Mouse (Mus musculus): ENCODE results near the gene Trim50.

Gene Trim50

DNA sequence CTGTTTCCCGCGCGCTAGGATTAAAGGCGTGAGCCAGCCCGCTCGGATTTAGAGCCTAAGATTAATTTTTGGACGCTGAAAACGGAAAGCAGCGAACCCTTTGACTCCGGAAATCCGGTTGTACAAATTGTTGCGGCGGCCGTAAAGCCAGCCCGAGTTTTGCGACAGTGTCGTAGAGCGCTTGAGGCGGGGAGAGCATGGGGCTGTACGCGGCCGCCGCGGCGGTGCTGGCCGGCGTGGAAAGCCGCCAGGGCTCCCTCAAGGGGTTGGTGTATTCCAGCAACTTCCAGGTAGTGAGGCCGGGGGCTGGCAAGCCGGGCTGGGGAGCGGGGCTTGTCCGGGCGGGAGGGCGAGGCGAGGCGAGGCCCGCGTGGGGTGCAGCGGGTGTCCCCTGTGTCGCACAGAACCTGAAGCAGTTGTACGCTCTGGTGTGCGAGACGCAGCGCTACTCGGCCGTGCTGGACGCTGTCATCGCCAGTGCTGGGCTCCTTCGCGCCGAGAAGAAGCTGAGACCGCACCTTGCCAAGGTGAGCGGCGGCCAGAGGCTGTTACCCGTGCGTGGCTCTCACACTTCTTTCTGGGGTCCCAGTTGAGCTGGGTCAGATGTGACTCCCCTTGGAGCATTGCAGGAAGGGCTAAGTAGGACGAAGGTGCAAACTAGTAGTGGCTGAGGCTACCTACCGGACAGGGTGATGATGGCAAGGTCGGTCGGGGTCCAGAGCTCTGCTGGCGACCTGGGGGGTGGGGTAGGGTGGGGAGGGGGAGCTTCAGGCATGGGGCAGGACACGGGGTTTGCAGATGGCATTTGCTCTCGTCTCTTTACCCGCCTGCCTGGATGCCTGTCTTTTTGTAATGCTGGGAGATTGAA, 16.9 kb downstream of the Trim50 start, which contains the start of gene Nsun5:
Gene Nsun5, plus strand, starts transcription at position 167 of the 868 bp plus-strand sequence.
- peak; percentile 98 for DNase-seq (ENCODE audit: low spot score)

DNA sequence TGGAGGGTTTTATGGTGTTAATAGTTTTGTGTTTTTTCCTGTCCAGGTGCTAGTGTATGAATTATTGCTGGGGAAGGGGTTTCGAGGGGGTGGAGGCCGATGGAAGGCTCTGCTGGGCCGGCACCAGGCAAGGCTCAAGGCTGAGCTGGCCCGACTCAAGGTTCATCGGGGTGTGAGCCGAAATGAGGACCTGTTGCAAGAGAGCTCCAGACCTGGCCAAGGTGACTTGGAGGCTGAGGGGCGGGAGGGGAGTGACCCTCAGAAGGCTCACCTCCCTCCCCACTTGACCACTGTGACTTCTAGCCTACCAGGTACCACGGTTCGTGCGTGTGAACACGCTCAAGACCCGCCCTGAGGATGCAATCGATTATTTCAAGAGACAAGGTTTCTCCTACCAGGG, 18.1 kb downstream of the Trim50 start:
- DNase-seq (ENCODE audit: low spot score): no peak

DNA sequence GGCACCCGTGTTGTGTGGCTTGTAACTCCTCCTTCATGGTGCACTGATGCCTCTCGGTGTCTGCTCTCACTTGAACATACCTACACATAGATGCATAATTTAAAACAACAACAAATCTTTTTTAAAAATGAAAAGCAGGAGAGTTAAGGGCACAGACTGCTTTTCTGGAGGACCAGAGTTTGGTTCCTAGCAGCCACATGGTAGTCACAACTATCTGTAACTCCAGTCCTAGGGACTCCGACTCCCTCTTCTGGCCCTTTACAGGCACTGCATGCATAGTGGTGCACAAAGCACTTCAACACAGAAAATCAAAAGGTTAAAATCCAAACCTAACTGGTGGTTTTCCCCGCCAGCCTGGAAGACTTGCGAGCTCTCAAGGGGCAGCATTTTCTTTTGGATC, 20.5 kb downstream of the Trim50 start:
- DNase-seq (ENCODE audit: low spot score): no peak

DNA sequence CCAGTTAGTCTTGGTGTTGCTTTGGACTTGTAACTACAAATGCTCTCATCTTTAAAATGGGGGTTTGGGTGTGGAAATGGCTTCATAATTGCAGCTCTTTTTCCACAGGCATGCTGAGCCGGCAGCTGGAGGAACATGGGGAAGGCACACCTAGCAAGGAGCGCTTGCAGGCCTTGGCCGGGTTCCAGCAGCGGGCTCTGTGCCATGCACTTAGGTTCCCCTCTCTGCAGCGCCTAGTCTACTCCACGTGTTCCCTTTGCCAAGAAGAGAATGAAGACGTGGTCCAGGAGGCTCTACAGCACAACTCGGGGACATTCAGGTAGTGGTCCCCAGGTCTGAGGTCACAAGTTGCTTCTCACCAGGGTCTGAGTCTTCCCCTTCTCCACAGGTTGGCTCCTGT, 22.1 kb downstream of the Trim50 start:
- no peak for DNase-seq (ENCODE audit: low spot score)

DNA sequence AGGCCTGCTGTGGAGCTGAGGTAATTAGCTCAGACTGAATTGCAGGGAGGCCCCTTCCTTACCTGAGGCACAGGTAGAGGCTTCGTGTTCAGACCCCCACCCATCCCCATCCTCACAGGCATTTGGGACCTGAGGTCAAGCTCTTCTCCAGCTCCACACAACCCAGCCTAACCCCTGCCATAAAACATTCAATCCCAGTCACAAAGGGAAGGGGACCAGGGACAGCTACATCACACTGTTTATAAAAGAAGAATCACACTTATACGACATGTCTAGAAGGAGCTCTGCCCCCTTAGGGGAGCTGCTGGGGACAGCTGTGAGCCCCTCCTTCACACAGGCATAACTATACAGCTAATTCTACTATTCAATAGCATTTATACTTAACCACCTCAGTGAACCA, 23.2 kb downstream of the Trim50 start:
- no peak for DNase-seq (ENCODE audit: low spot score)

DNA sequence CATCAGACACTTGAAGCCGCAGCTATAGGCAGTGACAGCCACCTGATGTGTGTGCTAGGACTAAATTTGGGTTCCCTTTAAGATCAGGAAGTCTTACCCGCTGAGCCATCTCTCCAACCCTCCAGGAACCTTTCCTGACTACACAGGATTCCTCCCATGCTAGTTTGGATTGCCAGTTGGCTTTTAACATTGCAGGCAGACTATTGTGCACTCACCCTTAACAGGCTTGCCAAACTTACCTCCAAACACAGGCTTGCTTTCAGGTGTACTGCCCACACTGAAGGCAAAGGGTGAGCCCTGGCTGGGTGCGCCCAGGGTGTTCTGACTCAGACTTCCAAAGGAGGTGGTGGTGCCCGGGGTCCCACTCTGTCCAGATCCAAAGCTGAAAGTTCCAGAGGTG, 27.6 kb downstream of the Trim50 start:
- DNase-seq (ENCODE audit: low spot score): no peak

DNA sequence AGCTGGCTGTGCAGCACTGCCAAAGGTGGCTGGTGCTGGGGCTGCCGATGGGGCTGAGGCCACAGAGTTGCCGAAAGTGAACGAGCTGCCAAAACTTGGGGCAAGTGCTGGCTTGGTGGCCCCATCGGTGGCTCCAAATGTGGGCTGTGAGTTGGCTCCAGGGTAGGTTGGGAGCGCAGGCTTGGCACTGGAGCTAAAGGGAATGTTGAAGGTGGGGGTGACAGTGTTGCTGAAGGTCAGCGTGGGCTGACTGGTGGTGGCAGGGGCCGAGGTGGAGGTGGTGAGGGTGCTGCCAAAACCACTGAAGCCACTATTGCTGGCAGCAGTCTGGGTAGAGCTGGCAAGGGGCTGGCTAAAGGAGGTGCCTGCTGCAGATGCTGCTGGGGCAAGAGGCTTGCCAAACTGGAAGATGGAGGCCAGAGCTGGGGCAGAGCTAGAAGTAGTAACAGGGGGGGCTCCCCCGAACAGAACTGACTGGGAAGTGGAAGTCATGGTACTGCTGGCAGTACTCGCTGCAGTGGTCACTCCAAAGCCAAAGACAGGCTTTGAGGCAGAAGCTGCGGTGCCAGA, 28.3 kb downstream of the Trim50 start:
- DNase-seq (ENCODE audit: low spot score): no peak

DNA sequence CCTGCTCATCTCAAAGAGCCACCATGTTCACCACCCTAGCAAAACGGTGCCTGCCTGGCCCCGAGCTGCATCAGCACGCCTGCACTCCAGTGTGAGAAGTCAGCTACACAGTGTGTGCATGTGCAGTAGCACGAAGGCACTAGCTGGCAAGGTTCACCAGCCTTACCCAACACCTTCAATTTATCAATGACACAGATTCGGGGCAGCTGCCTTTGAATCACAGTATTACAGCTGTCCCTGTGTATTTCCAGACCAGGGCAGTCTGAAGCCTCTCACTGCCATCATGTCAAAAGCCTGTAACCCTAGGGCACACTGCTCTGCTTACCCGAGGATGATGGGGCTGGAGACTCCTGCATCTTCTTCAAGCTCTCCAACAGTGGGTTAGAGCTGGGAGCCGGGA, 29.7 kb downstream of the Trim50 start:
- DNase-seq (ENCODE audit: low spot score): no peak

DNA sequence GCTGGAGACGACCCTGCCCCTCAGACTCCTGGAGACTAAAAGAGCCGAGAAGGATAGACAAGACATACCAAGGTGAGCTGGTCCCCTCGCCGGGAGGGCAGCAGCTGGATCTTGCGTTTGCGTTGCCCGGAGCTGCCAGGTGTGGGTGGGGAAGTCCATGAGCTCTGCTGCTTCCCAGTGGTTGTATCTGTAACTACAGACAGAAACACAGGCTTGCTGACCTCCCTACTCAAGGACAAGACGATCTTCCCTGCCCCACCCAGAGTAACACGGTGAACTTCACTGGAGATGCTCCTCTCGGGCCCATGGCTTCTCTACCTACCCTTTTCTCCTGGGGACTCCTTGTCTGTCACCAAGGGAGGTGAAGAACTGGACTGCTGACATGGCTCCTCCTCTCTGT, 30.7 kb downstream of the Trim50 start:
- DNase-seq (ENCODE audit: low spot score): no peak

DNA sequence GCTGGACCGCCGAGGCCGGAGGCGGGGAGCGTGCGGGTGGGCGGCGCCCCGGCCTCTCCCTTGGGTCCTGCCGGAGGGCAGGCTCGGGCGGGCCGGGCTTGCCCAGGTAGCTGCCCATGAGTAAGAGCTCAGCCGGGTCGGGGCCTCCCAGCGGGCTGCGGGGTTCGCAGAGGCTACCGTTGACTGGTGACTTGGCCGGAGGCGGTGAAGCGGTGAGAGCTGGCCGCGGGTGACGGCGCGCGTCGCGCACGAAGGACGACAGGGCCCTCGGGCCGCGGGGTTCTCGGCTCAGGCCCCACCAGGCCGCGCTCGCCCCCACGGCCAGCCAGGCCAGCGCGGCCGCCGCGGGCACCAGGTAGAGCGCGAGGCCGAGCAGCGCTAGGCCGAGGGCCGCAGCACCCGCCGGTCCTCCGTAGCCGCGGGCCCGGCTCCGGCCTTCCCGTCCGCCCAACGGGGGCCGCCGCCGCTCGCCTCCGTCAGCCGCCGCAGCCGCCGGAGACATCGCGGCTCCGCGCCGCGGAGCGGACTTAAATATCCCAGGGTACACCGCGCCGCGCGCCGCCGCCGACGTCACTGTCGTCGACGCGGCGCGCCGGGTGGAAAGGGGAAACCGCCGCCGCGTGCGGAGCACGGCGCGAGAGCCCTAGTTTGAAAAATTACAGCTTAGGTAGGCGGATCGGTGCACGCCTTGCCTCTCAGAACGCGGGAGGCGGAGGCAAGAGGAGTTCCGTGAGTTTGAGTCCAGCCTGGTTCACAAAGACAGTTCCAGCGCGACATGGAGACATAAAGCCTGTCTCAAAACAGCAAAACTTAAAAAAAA, 41.1 kb downstream of the Trim50 start, which contains the start of gene Pom121:
Gene Pom121, minus strand, starts transcription at position 543 of the 820 bp plus-strand sequence.
- DNase-seq (ENCODE audit: low spot score): peak; percentile 93

DNA sequence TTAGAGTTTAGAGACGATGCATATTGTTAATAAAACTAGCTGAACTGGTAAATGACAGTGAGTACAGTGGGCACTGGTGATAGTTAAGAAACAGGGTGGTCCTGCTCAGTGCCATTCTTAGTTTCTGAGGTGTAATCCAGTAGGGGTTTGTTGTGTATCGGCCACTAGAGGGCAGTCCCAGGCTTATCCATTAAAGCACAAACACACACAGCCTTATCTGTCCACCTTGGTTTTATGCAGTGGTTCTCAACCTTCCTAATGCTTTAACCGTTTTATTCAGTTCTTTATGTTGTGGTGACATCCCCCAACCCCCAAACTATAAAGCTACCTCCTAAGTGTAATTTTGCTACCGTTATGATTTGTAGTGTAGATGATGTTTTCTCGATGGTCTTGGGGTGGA, 42.7 kb downstream of the Trim50 start:
- DNase-seq (ENCODE audit: low spot score): peak; percentile 72

DNA sequence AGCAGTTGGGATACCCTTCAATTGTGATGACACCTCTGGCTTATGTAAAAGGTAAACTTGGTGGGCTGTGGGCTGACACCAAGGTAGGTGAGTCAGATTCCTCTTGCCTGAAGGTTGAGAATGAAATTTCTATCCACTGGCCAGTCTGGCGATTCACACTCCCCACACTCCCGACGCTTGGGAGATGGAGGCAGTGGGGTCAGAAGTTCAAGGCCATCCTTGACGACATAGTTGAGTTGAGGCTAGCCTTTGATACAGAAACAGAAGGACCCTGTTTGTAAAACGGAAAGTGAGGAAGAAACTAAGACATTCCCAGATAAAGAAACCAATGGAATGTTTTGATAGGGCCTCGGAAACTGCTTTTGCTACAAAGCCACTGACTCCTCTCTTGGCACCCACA, 46.3 kb downstream of the Trim50 start:
- DNase-seq (ENCODE audit: low spot score): no peak

DNA sequence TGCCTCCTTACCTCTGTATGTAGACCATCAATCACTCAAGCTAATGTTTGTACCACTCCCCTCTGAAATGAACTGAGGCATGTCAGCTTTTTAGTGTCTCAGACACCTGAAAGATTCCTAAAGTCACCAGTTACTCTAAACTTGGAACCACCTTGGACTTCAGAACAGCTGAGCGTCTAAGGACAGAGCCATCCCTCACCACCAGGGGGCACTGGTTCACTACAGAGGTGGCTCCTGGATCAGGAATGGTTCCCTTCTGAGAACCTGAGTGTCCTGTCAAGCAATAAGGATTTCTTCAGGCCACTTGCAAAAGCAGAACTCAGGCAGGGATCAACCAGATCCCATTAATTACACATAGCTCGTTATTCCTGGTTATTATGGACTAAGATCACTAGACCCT, 47.1 kb downstream of the Trim50 start:
- DNase-seq (ENCODE audit: low spot score): peak; percentile 90

DNA sequence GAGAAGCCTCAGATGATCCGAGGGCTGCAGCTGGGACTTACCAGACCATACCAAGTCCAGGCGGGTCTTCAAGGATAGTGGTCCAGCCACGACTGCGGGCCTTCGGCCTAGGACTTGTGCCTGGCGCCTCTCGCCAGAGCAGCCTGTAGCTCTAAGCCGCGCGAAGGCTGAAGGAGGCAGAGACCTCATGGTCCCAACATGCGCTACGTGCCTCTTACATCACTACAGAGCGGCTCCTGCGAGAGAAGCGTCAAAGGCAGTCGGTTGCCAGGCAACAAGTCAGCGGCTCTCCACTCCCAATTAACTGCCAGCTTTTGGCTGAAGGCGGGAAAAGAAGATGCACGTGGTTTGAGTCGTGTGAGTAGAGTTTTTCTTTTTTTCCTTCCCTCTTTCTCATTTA, 51.5 kb downstream of the Trim50 start:
- DNase-seq (ENCODE audit: low spot score): peak; percentile 64

DNA sequence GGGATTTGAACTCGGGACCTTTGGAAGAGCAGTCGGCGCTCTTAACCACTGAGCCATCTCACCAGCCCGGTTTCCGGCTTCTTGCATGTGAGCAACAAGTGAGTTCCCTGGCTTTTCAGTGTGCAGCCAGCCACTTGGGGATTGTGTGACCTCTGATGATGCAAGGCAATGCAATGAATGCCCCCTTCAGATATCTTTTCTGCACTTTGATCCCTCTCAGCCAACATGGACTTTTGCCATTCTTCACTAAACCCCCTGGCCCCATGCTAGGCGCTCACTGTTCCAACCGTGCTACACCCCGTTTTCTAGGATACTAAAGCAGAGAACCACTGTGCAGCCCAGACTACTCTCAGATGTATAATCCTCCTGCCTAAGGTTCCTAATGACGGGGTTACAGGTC, 52.3 kb downstream of the Trim50 start:
- no peak for DNase-seq (ENCODE audit: low spot score)

DNA sequence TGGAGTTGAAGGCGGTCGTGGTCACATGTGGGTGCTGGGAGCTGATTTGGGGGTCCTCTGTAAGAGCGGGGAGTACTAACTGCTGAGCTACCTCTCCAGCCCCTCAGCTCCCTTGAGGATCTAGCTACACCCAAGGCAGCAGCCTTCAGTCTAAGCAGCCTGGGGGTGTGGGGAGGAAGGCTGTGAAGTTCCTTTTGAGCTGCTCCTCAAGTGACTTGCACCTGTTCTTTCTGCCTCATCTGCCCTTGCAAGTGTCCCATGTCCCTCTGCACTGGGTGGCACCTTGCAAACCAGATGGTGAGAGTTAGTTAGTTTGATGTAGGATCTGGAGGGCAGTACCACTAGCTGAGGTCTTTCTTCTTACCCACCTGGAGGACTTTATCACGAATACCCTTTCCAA, 55.0 kb downstream of the Trim50 start:
- DNase-seq (ENCODE audit: low spot score): no peak

DNA sequence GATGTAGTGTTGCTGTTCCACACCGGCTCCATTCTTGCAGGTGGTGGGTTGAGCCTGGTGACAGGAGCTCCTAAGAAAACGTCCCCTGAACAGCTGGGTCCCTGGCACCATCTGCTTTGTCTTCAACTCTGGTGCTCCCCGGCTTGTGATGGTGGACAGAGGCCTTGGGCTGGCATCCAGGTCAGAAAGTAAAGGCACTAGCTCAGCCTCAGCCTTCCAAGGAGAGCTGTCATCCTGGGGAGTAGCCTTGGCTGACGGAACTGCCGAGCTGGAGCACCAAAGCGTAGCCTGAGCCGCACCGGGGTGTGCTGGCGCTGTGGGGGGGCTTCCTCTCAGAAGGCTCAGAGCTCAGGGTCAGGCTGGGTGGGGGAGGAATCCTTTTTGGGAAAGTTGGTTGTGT, 57.2 kb downstream of the Trim50 start:
- no peak for DNase-seq (ENCODE audit: low spot score)
